Mouse (Mus musculus): ENCODE results near the gene Ncoa6.
A peak's percentile ranks its signal among the peaks of the same experiment; 100 is the strongest.

The Ncoa6 gene

GRCm38 (mm10) chr2:155436445-155436844, 37.2 kb downstream of the Ncoa6 start:
- DNase-seq (ENCODE audit: low spot score in 2 of 2) = peak in 1 of 2 experiments; percentile 24

GRCm38 (mm10) chr2:155420911-155421310, 52.8 kb downstream of the Ncoa6 start:
- DNase-seq (ENCODE audit: low spot score in 2 of 2) = no peak

- DNase-seq (ENCODE audit: low spot score in 2 of 2) = no peak
Measured at GRCm38 (mm10) chr2:155404635-155405034, 69.1 kb downstream of the Ncoa6 start.

GRCm38 (mm10) chr2:155401926-155402325, 71.8 kb downstream of the Ncoa6 start:
- no peak for DNase-seq (ENCODE audit: low spot score in 2 of 2)

GRCm38 (mm10) chr2:155400276-155400675, 73.4 kb downstream of the Ncoa6 start:
- no peak for DNase-seq (ENCODE audit: low spot score in 2 of 2)

GRCm38 (mm10) chr2:155394586-155394985, 79.1 kb downstream of the Ncoa6 start:
- no peak for DNase-seq (ENCODE audit: low spot score in 2 of 2)

GRCm38 (mm10) chr2:155388573-155388972, 85.1 kb downstream of the Ncoa6 start:
- no peak for DNase-seq (ENCODE audit: low spot score in 2 of 2)

GRCm38 (mm10) chr2:155387052-155387451, 86.6 kb downstream of the Ncoa6 start:
- no peak for DNase-seq (ENCODE audit: low spot score in 2 of 2)

- DNase-seq (ENCODE audit: low spot score in 2 of 2) = no peak
Measured at GRCm38 (mm10) chr2:155386534-155386899, 87.2 kb downstream of the Ncoa6 start.

- DNase-seq (ENCODE audit: low spot score in 2 of 2) = no peak
Measured at GRCm38 (mm10) chr2:155385731-155386533, 87.8 kb downstream of the Ncoa6 start.

GRCm38 (mm10) chr2:155385090-155385489, 88.6 kb downstream of the Ncoa6 start:
- DNase-seq (ENCODE audit: low spot score in 2 of 2) = peak; percentile 80 to 94

- DNase-seq (ENCODE audit: low spot score in 2 of 2) = no peak
Measured at GRCm38 (mm10) chr2:155382791-155383438, 90.8 kb downstream of the Ncoa6 start.

- DNase-seq (ENCODE audit: low spot score in 2 of 2) = no peak
Measured at GRCm38 (mm10) chr2:155382332-155382700, 91.4 kb downstream of the Ncoa6 start.

GRCm38 (mm10) chr2:155381643-155382331, 91.9 kb downstream of the Ncoa6 start:
- DNase-seq (ENCODE audit: low spot score in 2 of 2) = peak; percentile 97 to 98

GRCm38 (mm10) chr2:155381060-155381437, 92.6 kb downstream of the Ncoa6 start:
- no peak for DNase-seq (ENCODE audit: low spot score in 2 of 2)

GRCm38 (mm10) chr2:155380261-155381059, 93.2 kb downstream of the Ncoa6 start, which contains the start of gene Trp53inp2:
Trp53inp2 (plus strand) TSS chr2:155381059.
- DNase-seq (ENCODE audit: low spot score in 2 of 2) = no peak

GRCm38 (mm10) chr2:155376191-155376590, 97.5 kb downstream of the Ncoa6 start:
- no peak for DNase-seq (ENCODE audit: low spot score in 2 of 2)

GRCm38 (mm10) chr2:155374521-155374920, 99.2 kb downstream of the Ncoa6 start:
- no peak for DNase-seq (ENCODE audit: low spot score in 2 of 2)

GRCm38 (mm10) chr2:155373886-155374285, 99.8 kb downstream of the Ncoa6 start:
- DNase-seq (ENCODE audit: low spot score in 2 of 2) = no peak

- DNase-seq (ENCODE audit: low spot score in 2 of 2) = no peak
Measured at GRCm38 (mm10) chr2:155373302-155373701, 100.4 kb downstream of the Ncoa6 start.

- no peak for DNase-seq (ENCODE audit: low spot score in 2 of 2)
Measured at GRCm38 (mm10) chr2:155372451-155372850, 101.2 kb downstream of the Ncoa6 start.

Measured in spleen, postnatal 4 days (tissue).